Mouse (Mus musculus) heart, postnatal 0 days (tissue): Measurements from ENCODE around the gene Pkd1l1.

ENCODE experiments used
- CTCF ChIP-seq: IDR thresholded peaks from 2 replicates; pipeline ENCODE4 v1.5.1; 2016; ENCODE audit warnings: antibody characterized with exemption, control low read depth, low read depth
- EP300 ChIP-seq: IDR thresholded peaks from 2 replicates; pipeline ENCODE4 v1.6.1; 2016; ENCODE audit warnings: antibody characterized with exemption, low read depth

GRCm38 (mm10) chr11:9011348-9011747, 38.3 kb upstream of the Pkd1l1 start:
- TF ChIP-seq CTCF (no peak), EP300 (no peak)
